Mouse (Mus musculus) spleen, adult 2 months (tissue): ENCODE results near the gene Map2k6.

Source experiments
- CTCF ChIP-seq: fragments of 200-500 bp; IDR thresholded peaks from 2 replicates; pipeline ENCODE4 v1.5.1; 2011; ENCODE audit warnings: mild to moderate bottlenecking, inconsistent platforms; ENCODE audit not compliant: insufficient read depth, insufficient read length, insufficient replicate concordance; ENCODE audit errors: extremely low read depth
- POLR2A ChIP-seq: fragments of 200-500 bp; IDR thresholded peaks from 2 replicates; pipeline ENCODE4 v1.6.1; 2011; ENCODE audit warnings: low read depth, low read length, inconsistent platforms

GRCm38 (mm10) chr11:110399240-110400150 is 573 bp downstream of the Map2k6 start:
- TF ChIP-seq CTCF = no peak
- TF ChIP-seq POLR2A = no peak
